Mouse (Mus musculus) lung, postnatal 0 days (tissue): Measurements from ENCODE around the gene Icam5.

Experiments used
- CTCF ChIP-seq: IDR thresholded peaks from 2 replicates; pipeline ENCODE4 v1.5.1; 2016; ENCODE audit warnings: antibody characterized with exemption, mild to moderate bottlenecking
- EP300 ChIP-seq: IDR thresholded peaks from 2 replicates; pipeline ENCODE4 v1.6.1; 2016; ENCODE audit warnings: antibody characterized with exemption, mild to moderate bottlenecking, control low read depth

GRCm38 (mm10) chr9:21073044-21073840, 41.4 kb downstream of the Icam5 start, which contains the start of the genes Gm49373 and Fdx1l:
- no peak for TF ChIP-seq CTCF
- TF ChIP-seq EP300: no peak
